Mouse (Mus musculus): ENCODE measurements at regions not wholly inside any gene's neighbourhood (a gene's known extent, or its start where the extent isn't known, plus 50 kb on each side); places are given as distances from the start of the nearest gene placed in this dataset.

- Histone ChIP-seq H3K79me2 (ENCODE audit: control insufficient read depth, insufficient read depth, low read length, poor library complexity) (no peaks in the 10 kb centered on the region), H3K27me3 (ENCODE audit: control insufficient read depth in 1 of 2, insufficient read depth in 2 of 2, low read length in 2 of 2) (peaks cover 3 to 4% of the 10 kb centered on the region in 2 experiments; a peak in 3 of 4 replicates), H3K36me3 (ENCODE audit: control insufficient read depth in 1 of 2, insufficient read depth in 2 of 2, low read length in 2 of 2) (no peaks in the 10 kb centered on the region), H3K9me3 (replicated peaks; ENCODE audit: insufficient read depth, low read length) (no peaks in the 10 kb centered on the region), H3K4me3 (ENCODE audit: control insufficient read depth in 1 of 2, insufficient read depth in 1 of 2, low read depth in 2 of 2, low read length in 2 of 2) (no peak overlapping the region), H3K9ac (ENCODE audit: control insufficient read depth, low read depth, low read length, poor library complexity, severe bottlenecking) (no peak overlapping the region), H3K27ac (ENCODE audit: control insufficient read depth, low read depth, low read length) (no peak overlapping the region), H3K4me1 (ENCODE audit: control insufficient read depth in 1 of 2, insufficient read depth in 2 of 2, low read length in 2 of 2) (no peaks in the 10 kb centered on the region)
- TF ChIP-seq TBP (IDR thresholded peaks at IDR 0.05; ENCODE audit: low read depth, low read length) (no peak), MAFK (IDR thresholded peaks at IDR 0.05; ENCODE audit: borderline replicate concordance, low read depth, low read length) (no peak), USF1 (IDR thresholded peaks at IDR 0.05; ENCODE audit: low read depth, low read length) (no peak), ZC3H11A (IDR thresholded peaks at IDR 0.05; ENCODE audit: low read depth, low read length) (no peak), MEF2A (IDR thresholded peaks at IDR 0.05; ENCODE audit: extremely low read depth, insufficient replicate concordance, low read depth, low read length, poor library complexity, severe bottlenecking) (no peak), MAZ (IDR thresholded peaks at IDR 0.05; ENCODE audit: low read depth, low read length) (no peak), CHD2 (IDR thresholded peaks at IDR 0.05; ENCODE audit: low read length) (no peak), E2F4 (IDR thresholded peaks at IDR 0.05; ENCODE audit: borderline replicate concordance, low read depth, low read length) (no peak), MXI1 (IDR thresholded peaks at IDR 0.05; ENCODE audit: low read depth, low read length) (no peak)
- DNase-seq (ENCODE audit: low read depth, low spot score), result no peak
Measured at GRCm38 (mm10) chr3:50660966-50661365, 217.6 kb upstream of the Slc7a11 start.

GRCm38 (mm10) chr3:50660566-50660965 lies 217.2 kb upstream of the Slc7a11 start:
- no peaks in the 10 kb centered on the region for H3K9me3 ChIP-seq (replicated peaks; ENCODE audit: insufficient read depth, low read length)
- DNase-seq (ENCODE audit: low read depth, low spot score), result no peak
- no peak for TF ChIP-seq E2F4 (IDR thresholded peaks at IDR 0.05; ENCODE audit: borderline replicate concordance, low read depth, low read length)
- no peak for TF ChIP-seq KAT2A (conservative IDR thresholded peaks at IDR 0.05; ENCODE audit: low read depth, low read length)
- TF ChIP-seq ZNF384 (IDR thresholded peaks at IDR 0.05; ENCODE audit: low read depth, low read length), result no peak
- no peak for TF ChIP-seq MYC (IDR thresholded peaks at IDR 0.05; ENCODE audit: low read depth, low read length)
- H3K79me2 ChIP-seq (ENCODE audit: control insufficient read depth, insufficient read depth, low read length, poor library complexity), result no peaks in the 10 kb centered on the region
- no peak overlapping the region for H3K27ac ChIP-seq (ENCODE audit: control insufficient read depth, low read depth, low read length)
- H3K4me3 ChIP-seq (ENCODE audit: control insufficient read depth in 1 of 2, insufficient read depth in 1 of 2, low read depth in 2 of 2, low read length in 2 of 2), result no peak overlapping the region
- no peaks in the 10 kb centered on the region for H3K4me1 ChIP-seq (ENCODE audit: control insufficient read depth in 1 of 2, insufficient read depth in 2 of 2, low read length in 2 of 2)
- no peaks in the 10 kb centered on the region for H3K36me3 ChIP-seq (ENCODE audit: control insufficient read depth in 1 of 2, insufficient read depth in 2 of 2, low read length in 2 of 2)
- no peak overlapping the region for H3K9ac ChIP-seq (ENCODE audit: control insufficient read depth, low read depth, low read length, poor library complexity, severe bottlenecking)
- H3K27me3 ChIP-seq (ENCODE audit: control insufficient read depth in 1 of 2, insufficient read depth in 2 of 2, low read length in 2 of 2), result peaks cover 3 to 5% of the 10 kb centered on the region in 2 experiments; a peak in 3 of 4 replicates

GRCm38 (mm10) chr3:50657890-50658289 lies 214.5 kb upstream of the Slc7a11 start:
- no peak overlapping the region for H3K9ac ChIP-seq (ENCODE audit: control insufficient read depth, low read depth, low read length, poor library complexity, severe bottlenecking)
- H3K4me3 ChIP-seq (ENCODE audit: control insufficient read depth in 1 of 2, insufficient read depth in 1 of 2, low read depth in 2 of 2, low read length in 2 of 2), result no peak overlapping the region
- DNase-seq (ENCODE audit: low read depth, low spot score), result no peak
- TF ChIP-seq MEF2A (IDR thresholded peaks at IDR 0.05; ENCODE audit: extremely low read depth, insufficient replicate concordance, low read depth, low read length, poor library complexity, severe bottlenecking) (no peak), GABPA (IDR thresholded peaks at IDR 0.05; ENCODE audit: low read depth, low read length) (no peak), MAFK (IDR thresholded peaks at IDR 0.05; ENCODE audit: borderline replicate concordance, low read depth, low read length) (no peak), ZC3H11A (IDR thresholded peaks at IDR 0.05; ENCODE audit: low read depth, low read length) (no peak), NRF1 (IDR thresholded peaks at IDR 0.05; ENCODE audit: insufficient read depth, low read depth, low read length, poor library complexity, severe bottlenecking) (no peak), CHD1 (IDR thresholded peaks at IDR 0.05; ENCODE audit: low read depth, low read length) (no peak)
- peaks cover 3 to 4% of the 10 kb centered on the region in 2 experiments; a peak in 2 of 4 replicates for H3K27me3 ChIP-seq (ENCODE audit: control insufficient read depth in 1 of 2, insufficient read depth in 2 of 2, low read length in 2 of 2)
- no peaks in the 10 kb centered on the region for H3K4me1 ChIP-seq (ENCODE audit: control insufficient read depth in 1 of 2, insufficient read depth in 2 of 2, low read length in 2 of 2)
- no peaks in the 10 kb centered on the region for H3K79me2 ChIP-seq (ENCODE audit: control insufficient read depth, insufficient read depth, low read length, poor library complexity)
- no peak overlapping the region for H3K27ac ChIP-seq (ENCODE audit: control insufficient read depth, low read depth, low read length)
- H3K9me3 ChIP-seq (replicated peaks; ENCODE audit: insufficient read depth, low read length), result no peaks in the 10 kb centered on the region
- H3K36me3 ChIP-seq (ENCODE audit: control insufficient read depth in 1 of 2, insufficient read depth in 2 of 2, low read length in 2 of 2), result no peaks in the 10 kb centered on the region

All from MEL (cell line).